Mouse (Mus musculus) heart, adult 18-20 months (tissue): Measurements from ENCODE around the gene C2cd4a. TPM values are rescaled to one million over a fixed set of nuclear protein-coding genes. Genes with fewer than 3 reads are reported as not detected.

Experiments
- DNase-seq, 2 experiments: peaks; one replicate each; pipeline ENCODE4 v3.0.0; 2021 to 2022; ENCODE audit warnings: mixed read lengths in 1 of 2
- long read RNA-seq, 2 experiments: library from polyadenylated mRNA; stranded (forward); transcript quantifications; one replicate each; pipeline ENCODE4 v2.0.0; 2021
- total RNA-seq, 2 experiments: library from RNA; stranded (reverse); gene quantifications; 2 replicates each; pipeline ENCODE4 v1.2.3; 2021

Gene C2cd4a
- not detected for total RNA-seq
- long read RNA-seq, experiment 1, result 0 reads
- long read RNA-seq, experiment 2, result 0 reads

DNA sequence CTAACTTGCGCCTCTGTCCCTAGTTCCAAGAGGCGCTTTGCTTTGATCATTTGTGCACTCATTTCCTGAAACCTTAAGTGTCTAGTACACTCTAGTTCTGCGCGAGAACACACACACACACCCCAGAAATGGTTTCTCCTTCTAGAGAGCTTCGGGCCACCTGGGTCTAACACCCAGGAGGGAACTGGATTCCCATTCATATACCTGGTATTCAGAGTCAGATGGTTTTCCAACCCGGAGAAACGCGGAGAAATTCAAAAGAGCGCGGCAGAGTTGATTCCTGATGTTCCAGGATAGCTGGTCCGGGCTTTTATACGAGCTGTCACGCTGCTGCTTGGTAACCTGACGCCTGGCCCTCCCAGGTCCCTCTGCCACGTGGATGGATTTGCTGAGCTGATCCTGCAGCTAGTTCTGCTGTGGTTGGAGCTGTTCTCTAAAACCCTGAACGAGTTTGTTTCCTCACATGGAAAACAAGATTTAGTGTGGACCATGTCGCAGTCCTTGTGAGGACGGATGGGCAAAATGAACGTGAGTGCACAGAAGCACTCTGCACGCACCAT lies at the start of gene C2cd4a:
C2cd4a (minus strand) TSS at position 285 of the 560 bp plus-strand sequence.
- peak in 1 of 2 experiments; percentile 38 for DNase-seq

DNA sequence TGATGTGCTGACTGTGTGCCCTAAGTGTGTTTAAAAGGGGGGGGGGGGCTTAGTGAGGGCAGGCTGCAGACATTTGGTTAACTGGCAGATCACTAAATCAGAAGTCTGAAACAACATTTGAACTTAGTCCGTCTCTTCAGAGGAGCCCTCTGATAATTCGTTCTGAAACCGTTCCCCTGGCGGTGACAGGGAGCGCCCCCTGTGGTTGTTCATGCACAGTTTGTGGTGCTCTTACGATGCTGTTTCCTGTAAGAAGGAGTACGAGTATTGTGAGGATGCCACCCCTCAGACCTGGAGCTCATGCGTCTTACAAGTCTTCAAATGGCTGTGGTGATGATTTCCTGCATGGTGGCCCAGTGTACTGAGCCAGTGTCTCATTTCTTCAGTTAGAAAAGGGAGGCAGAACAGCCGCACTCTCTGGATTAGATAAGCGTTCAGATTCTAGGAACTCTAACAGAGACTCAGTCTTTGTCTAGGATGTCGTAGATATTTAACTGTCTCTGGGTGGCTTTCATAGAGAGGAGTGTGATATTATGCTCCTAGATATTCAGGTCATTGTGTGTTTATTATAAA lies 46.2 kb upstream of the C2cd4a start:
- no peak for DNase-seq

DNA sequence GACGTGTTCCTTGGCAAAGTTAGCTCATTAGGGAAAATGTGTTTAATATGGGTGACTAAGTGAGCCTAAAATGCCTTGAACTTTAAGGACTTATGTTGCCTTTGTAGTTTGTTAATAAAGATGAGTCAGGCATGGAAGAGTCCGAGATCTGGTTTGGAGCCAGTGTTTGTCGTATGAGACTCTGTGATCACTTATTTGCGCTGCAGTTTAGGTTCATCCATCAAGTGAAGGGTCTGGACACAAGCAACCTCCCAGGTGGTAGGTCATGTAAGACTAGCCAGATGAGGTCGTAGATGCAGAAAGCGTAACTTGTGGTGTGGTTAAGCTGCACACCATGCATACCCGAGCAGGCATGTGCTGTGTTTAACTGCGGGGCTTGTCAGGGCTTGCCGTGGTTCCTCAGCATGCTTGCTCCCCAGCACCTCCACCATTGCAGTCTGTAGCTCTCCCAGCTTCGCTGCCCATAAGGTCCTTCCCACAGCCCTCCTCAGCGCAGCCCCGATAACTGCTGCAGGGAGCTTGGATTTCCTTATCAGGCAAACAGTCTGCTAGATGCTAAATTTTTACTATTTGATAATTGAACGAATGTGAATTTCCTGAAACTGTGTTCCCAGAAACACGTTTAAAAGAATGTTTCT lies 45.1 kb upstream of the C2cd4a start:
- DNase-seq, result no peak

DNA sequence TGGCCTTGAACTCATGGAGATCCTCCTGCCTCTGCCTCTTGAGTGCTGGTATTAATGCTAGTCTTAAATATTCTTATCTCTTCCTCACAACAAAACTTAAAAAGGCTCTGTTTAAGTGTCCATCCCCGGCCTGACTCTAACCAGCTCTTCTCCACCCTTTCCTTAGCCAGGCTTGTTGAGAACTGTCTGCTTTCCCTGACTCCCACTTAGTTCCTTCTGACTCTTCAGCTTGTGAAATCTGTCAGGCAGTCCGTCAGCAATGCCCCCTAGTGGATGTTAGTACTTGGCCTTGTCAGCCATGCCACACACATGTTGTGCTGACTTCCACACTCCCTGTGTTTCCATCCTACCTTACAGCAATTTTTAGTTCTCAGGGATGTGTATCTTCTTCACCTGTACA lies 43.2 kb upstream of the C2cd4a start:
- DNase-seq, result peak; percentile 42 to 67

DNA sequence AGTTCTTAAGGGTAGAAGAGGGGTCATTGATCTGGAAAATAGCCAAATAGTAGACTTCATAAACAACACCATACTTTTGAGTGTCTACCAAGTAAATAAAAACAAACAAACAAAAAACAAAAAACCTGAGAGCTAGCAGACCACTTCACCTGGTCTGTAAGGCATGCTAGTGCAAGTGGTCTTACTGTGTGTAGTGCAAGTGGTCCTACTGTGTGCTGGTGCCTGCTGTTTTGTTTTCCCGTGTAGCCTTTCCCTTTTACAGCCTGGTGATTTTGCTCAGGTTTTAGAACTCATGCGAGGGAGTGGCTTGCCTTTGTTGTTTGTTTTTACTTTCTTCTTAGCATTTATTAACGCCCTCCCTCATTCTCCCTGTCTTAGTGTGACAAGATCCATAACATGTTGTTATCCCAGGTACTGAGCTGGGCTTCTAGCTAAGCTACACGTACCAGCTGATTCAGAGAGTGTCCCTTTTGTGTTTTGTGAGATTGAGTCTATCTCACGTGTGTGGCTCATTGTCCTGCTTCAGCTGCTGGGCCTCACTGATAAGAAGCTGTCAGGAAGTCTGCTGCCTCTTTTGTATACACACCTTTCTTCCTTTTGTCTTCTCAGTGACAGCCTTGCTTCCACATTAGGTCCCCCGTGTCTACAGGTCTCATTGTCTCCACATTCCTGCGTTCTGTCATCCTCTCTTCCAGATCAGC lies 42.5 kb upstream of the C2cd4a start:
- no peak for DNase-seq

DNA sequence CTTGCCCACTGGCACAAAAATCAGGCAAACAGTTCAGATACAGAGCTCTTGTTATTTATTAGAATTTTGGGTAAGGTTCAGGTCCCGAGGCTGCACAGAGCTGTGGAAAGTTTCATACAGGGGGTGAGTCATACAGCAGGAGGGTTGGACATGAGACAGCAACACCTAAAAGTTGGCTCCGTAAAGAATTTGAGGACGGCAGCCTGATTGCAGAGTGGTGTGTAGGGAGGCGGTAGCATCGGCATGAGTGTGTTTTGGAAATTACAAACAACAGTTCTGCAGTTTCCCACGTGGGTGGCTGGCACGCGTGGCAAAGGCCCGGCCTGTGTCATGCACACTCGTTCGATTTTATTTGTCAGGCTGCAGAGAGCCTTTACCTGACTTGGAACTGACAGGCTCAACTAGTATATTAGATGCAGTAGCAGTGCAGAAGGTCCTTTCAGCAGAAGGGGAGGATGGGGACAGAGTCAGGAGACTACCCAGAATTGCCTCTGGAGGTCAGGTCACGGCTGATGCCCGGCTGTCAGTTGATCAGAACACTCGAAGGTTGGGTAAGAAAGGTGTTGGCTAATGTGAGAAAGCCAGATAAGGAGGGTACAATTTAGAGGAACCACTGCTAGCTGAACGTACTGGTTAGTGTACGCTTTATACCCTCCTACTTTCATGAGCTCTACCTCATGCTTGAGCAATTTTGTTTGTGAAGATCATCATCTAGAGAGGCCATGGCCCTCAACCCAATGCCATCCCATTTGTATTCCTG lies 37.7 kb upstream of the C2cd4a start:
- DNase-seq, result peak; percentile 6 to 12

DNA sequence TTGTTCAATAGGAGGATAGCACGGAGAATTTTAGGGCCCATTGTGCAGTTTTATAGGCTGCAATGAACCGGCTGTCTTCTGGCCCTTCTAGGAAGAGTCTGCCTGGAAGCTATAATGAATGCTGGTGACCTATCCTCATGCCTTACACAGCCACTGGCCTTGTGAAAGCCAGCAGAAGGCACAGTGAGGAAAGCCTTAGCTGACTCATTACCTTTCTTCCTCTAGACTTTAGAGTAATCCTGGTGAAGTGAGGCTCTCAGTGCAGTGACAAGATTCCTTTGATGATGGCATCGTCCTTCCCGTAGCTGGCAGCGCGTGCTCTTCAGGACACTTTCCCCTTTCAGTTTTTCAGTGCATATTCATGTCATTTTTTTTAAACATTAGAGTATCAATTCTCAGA lies 35.3 kb upstream of the C2cd4a start:
- DNase-seq, result no peak

DNA sequence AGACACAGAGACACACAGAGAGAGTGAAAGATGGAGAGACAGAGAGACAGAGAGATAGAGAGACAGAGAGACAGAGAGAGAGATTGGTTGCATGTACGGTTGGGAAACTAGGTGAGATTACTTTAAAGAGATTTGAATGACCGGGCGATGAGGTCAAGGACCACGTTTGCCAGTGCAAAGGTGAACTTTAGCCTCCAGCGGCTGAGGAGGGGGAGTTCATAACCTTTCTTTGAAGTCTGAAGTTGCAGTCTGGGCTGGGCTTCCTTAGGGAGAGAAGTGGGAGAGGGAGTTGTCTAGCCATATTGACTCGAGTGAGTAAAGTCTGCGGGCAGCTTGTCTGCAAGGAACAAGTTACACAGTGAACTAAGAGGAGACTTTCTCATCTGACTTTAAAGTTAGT lies 33.3 kb upstream of the C2cd4a start:
- no peak for DNase-seq

DNA sequence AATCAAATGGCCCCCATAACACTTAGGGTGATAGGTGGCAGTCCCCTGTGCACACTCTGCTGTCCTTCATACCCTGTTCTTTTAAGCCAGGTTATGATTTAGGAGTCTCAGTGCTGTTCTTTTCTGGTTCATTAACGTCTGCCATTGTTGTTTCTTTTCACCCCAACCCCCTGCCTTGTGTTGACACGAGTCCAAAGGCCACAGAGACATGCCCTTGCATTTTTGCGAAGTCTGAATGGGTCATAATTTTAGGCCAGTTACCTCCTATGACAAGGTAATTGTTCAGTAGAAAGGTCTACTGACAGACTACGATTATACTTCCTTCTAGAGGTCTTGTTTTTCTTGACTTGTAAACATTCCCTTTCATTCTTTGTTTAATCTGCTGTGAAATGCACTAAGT lies 31.9 kb upstream of the C2cd4a start:
- DNase-seq, result no peak

DNA sequence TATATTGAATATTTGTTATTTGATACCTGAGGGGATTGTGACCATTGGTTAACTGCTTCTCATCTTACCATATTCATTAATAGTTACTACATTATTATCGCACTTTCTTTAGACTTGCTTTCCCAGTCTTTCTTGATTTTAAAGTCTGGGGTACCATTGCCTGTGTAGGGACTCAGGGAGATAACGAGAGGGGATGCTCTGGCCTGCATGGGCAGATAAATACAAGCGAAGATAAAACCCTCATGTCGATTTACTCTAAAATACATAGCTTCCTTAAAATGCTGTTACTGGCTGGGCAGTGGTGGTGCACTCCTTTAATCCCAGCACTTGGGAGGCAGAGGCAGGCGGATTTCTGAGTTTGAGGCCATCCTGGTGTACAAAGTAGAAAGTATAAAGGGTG lies 31.2 kb upstream of the C2cd4a start:
- no peak for DNase-seq

DNA sequence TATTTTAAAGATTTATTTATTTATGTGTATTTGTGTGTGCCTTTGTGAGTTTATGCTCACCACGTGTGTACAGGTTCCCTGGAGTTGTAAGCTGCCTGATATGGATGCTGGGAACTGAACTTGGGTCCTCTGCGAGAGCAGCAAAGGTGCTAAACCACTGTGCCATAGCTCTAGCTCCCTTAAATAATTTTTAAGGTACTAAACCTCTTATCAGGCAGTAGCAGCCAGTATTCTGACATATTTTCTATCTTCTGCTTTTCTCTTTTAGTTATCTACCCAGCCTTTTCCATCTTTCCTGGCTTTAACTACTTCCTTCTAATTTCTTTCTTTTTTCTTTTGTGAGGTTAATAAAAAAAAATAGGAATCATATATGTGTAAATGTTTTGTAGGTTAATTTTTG lies 28.1 kb upstream of the C2cd4a start:
- no peak for DNase-seq

DNA sequence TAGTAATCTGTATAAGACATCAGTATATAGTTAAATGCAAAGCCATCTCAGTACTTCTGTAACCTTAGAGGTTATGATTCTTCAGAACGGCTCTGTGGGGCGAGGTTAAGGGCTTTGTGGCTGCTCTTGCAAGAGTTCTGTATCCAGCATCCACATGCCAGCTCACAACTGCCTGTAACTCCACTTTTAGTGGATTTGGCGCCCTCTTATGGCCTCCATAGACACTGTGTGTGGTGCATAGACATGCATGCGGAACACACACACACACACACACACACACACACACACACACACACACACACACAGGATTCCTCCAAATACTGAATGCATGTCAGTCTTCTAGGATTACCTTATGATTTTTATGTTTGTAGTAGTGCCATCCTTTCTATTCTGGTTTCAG lies 19.0 kb upstream of the C2cd4a start:
- no peak for DNase-seq

DNA sequence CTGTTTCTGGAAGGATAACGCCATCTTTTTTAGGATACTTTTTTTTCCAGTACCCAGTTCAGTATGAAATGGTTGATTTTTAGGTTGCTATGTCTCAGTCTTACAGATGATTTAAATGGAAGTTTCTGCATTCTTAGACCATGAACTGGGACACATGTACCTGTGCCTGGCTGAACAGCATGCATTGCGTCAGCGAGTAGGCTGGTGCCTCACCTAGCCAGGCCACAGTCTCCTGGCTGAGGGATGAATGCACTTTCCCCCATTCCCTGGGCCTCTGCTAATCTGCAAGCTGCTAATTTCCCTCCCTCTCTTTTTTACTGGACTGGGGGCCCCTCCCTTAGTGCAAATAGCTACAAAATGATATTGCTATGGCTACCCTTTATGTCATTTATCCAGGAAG lies 17.7 kb upstream of the C2cd4a start:
- no peak for DNase-seq

DNA sequence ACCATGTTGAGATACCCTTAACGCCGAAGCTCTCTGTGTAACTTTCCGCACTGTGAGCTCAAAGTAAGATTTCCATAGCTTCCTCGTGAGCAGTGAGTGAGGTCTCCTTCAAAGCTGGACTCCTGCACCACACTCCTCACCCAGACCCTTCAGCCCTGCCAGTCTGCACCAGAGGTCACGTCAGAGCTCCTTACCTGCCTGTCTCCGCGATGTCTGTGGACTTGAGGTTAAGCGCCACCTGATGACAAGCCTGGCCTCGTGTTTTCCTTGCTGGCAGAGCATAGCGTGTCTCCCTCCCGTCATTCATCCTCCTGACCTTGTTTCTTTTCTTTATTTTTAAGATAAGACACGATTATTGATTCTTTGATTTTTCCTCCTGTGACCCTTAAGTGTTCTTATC lies 17.3 kb upstream of the C2cd4a start:
- no peak for DNase-seq

DNA sequence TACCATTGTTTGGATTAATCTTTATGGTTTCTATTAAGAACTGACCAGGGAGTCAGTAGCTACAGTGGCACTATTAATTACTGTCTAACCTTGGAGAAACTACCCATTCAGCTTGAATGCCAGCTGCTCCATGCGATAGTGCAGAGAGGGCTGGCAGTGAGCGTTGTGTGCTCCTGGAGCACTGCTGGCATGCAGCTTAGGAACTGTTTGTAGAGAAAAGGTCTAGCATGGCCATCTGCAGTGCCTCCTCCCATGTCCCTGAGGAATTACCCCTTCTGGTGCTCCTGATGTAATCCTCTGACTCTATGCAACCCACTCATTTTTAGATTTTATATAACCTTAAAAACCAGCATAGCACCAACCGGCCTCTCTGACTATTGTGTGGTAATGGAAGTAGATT lies 15.5 kb upstream of the C2cd4a start:
- no peak for DNase-seq

DNA sequence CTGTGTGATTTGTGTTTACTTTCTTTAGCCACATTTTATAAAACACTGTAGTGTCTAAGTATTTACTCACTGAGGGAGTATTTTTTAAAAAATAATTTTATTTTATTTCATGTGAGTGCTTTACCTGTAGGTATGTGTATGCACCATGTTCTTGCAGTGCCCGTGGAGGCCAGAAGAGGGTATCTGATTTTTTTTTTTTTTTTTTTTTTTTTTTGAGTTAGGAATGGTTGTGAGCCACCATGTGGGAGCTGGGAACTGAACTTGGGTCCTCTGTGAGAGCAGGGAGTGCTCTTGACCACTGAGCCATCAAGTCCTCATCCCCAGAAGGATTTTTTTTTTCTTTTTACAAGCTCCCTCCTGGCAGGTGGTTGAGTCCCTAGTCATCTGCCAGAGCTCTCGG lies 14.0 kb upstream of the C2cd4a start:
- no peak for DNase-seq

DNA sequence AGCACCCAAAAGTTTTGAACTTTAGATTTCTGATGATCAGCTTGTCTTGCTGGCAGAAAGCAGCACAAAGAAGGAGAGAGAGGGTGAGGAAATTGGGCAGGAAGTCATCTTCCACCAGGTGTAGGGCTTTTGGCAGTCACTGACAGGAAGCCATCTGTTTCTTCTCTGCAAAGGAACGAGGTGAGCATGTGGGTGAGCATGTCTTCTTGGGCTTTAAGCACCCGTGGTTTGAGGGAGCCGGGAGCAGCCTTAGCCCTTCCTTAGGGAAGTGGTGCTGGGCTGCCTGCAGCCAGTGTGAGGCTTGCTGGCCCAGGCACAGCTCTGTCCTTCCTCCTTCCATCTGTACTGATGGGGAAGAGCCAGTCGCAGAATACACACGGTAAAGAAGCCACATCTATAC lies 13.5 kb upstream of the C2cd4a start:
- no peak for DNase-seq

DNA sequence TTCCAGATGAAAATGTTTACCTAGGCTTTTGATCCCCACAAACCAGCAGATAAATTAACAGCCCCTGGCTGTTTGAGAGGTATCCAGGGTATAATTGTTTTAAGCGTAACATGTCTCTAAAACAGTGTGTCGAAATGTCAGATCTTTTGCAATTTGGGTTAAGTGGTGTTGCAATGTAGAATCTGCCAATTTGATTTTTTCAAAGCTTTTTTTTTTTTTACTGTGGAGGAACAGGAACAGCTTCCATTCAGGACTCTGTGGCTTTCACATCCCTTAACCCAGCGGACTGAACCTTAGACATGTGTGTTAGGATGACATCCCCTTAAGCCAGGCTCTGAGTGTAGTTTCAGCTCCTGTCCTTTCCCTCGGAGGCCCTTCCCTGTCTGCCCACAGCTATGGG lies 12.9 kb upstream of the C2cd4a start:
- DNase-seq, result peak in 1 of 2 experiments; percentile 38

DNA sequence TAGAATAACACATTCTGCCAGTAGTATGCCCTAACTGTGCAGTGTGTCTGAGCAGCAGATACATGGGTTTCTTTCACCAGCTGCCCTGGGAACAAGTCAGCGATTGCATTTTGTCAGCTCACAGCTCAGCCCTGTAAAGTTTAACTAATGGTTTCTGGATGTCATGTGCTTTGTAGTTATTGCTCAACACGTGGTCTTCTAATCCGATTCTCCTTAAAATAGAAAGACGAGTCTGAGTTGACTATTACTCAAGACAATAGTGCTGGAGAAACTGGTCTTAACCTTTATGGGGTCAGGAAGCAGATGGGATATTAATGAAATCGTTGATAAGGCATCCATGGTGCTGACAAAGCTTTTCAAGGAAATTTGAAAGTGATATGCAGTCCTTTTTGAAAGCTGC lies 10.7 kb upstream of the C2cd4a start:
- DNase-seq, result peak; percentile 39 to 50

DNA sequence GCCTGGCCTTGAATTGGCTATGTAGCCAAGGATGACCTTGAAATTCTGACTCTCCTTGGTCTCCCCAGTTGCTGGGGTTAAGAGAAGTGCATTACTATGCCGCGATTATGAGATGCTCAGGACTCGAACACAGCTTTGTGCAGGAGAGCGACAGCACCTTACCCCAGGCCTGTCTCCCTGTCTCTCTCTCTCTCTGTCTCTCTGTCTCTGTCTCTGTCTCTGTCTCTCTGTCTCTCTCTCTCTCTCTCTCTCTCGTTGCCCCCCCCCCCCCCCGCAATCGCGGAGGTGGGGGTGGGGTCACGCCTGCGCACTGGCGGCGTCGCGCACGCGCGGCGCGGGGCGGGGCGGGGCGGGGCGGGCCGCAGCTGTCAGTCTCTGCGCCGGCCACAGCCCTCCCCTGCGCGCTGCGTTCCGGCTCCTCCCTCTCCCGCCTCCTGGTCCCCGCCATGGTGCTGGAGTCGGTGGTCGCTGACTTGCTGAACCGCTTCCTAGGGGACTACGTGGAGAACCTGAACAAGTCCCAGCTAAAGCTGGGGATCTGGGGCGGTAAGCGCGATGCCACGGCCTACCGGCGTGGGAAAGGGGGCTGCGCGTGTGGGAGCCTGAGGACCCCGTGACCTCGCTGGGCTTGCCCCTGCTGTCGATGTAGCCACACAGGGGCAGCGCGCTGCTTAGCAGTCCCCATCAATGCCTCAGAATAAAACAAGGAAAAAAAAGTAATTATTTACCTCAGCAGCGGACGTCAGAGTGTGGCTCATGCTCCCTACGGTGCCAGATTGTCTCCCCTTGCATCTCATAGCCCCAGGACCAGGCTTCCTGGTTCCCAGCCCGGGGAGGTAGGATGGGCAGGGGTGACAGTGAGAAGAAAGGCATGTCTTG lies 8.1 kb upstream of the C2cd4a start, which contains the start of gene Vps13c:
Vps13c (plus strand) TSS at position 416 of the 879 bp plus-strand sequence.
- peak; percentile 85 to 89 for DNase-seq

DNA sequence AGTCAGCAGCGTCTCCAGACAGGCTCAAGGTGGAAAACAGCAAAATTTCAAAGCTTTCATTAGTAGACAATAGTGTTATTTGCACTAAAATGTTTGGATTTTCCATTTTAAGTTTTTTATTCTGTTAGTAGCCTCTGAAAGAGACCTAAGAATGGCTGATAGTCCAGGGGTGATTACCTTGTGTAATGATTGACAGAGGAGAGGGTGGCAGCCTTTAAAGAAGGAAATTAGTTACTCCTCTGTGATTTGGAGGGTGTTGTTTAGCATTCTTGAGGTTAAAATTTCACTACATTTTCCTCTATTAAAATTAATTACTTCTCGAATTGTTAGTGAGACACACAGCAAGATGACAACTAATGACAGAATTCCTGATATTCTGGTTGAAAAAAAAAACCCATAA lies 5.2 kb upstream of the C2cd4a start:
- DNase-seq, result no peak

DNA sequence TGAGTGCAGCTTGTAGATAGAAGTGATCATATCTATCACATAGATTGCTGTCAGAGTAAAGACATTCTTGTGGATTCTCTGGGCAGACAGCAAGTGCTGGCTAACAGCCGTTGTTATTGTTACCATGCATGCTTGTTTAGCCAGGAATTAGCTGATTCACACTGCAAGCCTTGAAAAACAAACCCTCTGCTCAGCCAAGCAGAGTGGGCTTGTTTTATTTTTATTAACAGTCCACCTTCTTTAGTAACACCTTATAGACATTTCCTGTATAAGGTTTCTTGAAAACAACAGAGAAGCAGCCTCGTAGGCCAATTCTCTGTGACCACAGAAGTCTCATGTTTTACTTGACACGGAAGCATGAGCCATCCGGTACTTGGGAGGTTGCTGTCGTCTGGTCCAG lies 2.4 kb upstream of the C2cd4a start:
- DNase-seq, result no peak
